Mouse (Mus musculus) lung, adult 2 months (tissue): ENCODE results near the gene Fbxw2.

Experiments
- CTCF ChIP-seq: fragments of 200-500 bp; IDR thresholded peaks from 2 replicates; pipeline ENCODE4 v1.5.1; 2011; ENCODE audit warnings: mild to moderate bottlenecking, low read length, control low read depth; ENCODE audit not compliant: insufficient read depth
- POLR2A ChIP-seq: fragments of 200-500 bp; IDR thresholded peaks from 2 replicates; pipeline ENCODE4 v1.6.1; 2011; ENCODE audit warnings: low read depth, mild to moderate bottlenecking, control low read depth, low read length, borderline replicate concordance; ENCODE audit errors: extremely low read depth

DNA sequence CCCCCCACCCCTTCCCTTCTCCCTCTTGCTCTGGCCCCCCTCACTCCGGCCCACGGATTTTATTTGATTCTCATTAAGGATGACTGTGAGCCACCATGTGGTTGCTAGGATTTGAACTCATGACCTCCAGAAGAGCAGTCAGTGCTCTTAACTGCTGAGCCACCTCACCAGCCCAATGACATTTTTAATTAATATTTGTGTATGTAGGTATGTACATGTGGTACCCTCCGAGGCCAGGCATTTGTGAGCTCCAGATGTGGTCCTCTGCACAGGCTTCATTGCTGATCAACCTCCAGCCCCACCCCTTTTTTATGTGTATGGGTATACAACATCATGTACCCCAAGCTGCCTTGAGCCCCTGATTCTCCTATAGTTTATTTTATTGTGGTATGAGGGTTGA lies 22.4 kb downstream of the Fbxw2 start:
- TF ChIP-seq CTCF (no peak), POLR2A (no peak)
